Mouse (Mus musculus) thymus, adult 2 months (tissue): ENCODE measurements around the gene Pip5kl1.

Source experiments
- CTCF ChIP-seq: fragments of 200-500 bp; IDR thresholded peaks from 2 replicates; pipeline ENCODE4 v1.5.1; 2012; ENCODE audit warnings: mild to moderate bottlenecking, control low read depth, low read length, moderate library complexity, borderline replicate concordance; ENCODE audit not compliant: control insufficient read depth, poor library complexity, insufficient read depth; ENCODE audit errors: extremely low read depth
- POLR2A ChIP-seq: fragments of 200-500 bp; IDR thresholded peaks from 2 replicates; pipeline ENCODE4 v1.6.1; 2012; ENCODE audit warnings: mild to moderate bottlenecking, low read length, control low read depth, moderate library complexity; ENCODE audit not compliant: control insufficient read depth, poor library complexity, insufficient read depth; ENCODE audit errors: extremely low read depth

DNA sequence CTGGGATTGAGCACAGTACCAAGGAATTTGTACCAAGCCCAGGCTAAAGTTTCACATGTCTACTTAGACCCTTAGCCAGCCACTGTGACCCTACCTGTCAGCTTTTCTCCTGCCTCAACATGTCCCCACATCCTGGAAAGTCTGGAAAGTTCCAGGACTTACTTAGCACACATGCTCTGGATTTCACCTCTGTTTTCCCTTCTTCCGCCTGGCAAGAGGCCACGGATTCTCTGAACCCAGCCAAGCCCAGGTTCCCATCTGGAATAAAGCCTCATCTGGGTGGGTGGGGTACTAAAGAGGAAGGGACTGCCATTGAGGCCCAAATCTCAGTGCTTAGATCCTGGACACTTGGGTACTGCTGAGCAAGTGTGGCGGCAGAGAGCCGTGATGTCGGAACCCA lies 36.7 kb upstream of the Pip5kl1 start:
- TF ChIP-seq CTCF = no peak
- TF ChIP-seq POLR2A = no peak
